Mouse (Mus musculus): ENCODE measurements at regions not wholly inside any gene's neighbourhood (a gene's known extent, or its start where the extent isn't known, plus 50 kb on each side); places are given as distances from the start of the nearest gene placed in this dataset.

GRCm38 (mm10) chr3:23127134-23127533 is 1050.7 kb downstream of the Tbl1xr1 start:
- H3K27ac ChIP-seq (replicated peaks; ENCODE audit: low read depth, low read length): no peak overlapping the region
- no peaks in the 10 kb centered on the region for H3K36me3 ChIP-seq (ENCODE audit: control insufficient read depth, insufficient read depth, low read length)
- no peak for ATAC-seq (ENCODE audit: low FRiP score, low read depth)
- no peaks in the 10 kb centered on the region for H3K9me3 ChIP-seq (ENCODE audit: control insufficient read depth, low read length)
- H3K9ac ChIP-seq (ENCODE audit: low read depth, low read length, severe bottlenecking): no peak overlapping the region
- H3K4me1 ChIP-seq (ENCODE audit: control insufficient read depth, insufficient read depth, low read length): no peaks in the 10 kb centered on the region
- no peak for TF ChIP-seq POLR2A (IDR thresholded peaks at IDR 0.05; ENCODE audit: borderline replicate concordance, extremely low read depth, insufficient read depth, insufficient read length)
- H3K4me3 ChIP-seq (replicated peaks; ENCODE audit: low read length): no peak overlapping the region
- 92% methylated on average over 1 of the region's 1 CpGs for WGBS
- no peak overlapping the region for H3K4me2 ChIP-seq (replicated peaks; ENCODE audit: low read depth, low read length, severe bottlenecking)
- H3K27me3 ChIP-seq (ENCODE audit: control insufficient read depth, insufficient read depth, low read length): no peaks in the 10 kb centered on the region
- DNase-seq (ENCODE audit: low spot score): no peak

DNA sequence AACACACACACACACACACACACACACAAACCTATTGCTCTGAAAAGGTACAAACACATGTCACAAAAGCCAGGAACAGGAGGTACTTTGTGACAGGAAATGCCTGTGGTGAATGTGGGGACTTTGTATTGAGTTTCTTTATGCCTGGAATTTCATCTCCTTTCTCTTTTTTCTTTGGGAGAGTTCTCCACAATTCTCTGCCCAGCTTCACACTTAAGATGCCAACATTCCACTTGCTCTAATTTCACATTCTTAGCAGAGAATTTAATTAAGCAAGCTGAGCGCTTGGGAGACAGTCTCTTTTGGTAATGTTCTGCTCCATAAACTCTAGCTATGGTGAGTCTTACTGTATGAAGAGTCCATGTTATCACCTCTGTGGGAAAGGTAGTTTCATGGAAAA is 1059.1 kb downstream of the Tbl1xr1 start:
- 84% methylated on average over 1 of the region's 1 CpGs for WGBS
- no peak for TF ChIP-seq POLR2A (IDR thresholded peaks at IDR 0.05; ENCODE audit: borderline replicate concordance, extremely low read depth, insufficient read depth, insufficient read length)
- H3K4me2 ChIP-seq (replicated peaks; ENCODE audit: low read depth, low read length, severe bottlenecking): no peak overlapping the region
- no peak overlapping the region for H3K27ac ChIP-seq (replicated peaks; ENCODE audit: low read depth, low read length)
- no peak overlapping the region for H3K4me3 ChIP-seq (replicated peaks; ENCODE audit: low read length)
- H3K9ac ChIP-seq (ENCODE audit: low read depth, low read length, severe bottlenecking): no peak overlapping the region
- no peaks in the 10 kb centered on the region for H3K9me3 ChIP-seq (ENCODE audit: control insufficient read depth, low read length)
- no peaks in the 10 kb centered on the region for H3K36me3 ChIP-seq (ENCODE audit: control insufficient read depth, insufficient read depth, low read length)
- H3K4me1 ChIP-seq (ENCODE audit: control insufficient read depth, insufficient read depth, low read length): no peaks in the 10 kb centered on the region
- no peak for DNase-seq (ENCODE audit: low spot score)
- ATAC-seq (ENCODE audit: low FRiP score, low read depth): no peak
- H3K27me3 ChIP-seq (ENCODE audit: control insufficient read depth, insufficient read depth, low read length): no peaks in the 10 kb centered on the region

- no peaks in the 10 kb centered on the region for H3K9me3 ChIP-seq (ENCODE audit: control insufficient read depth, low read length)
- DNase-seq (ENCODE audit: low spot score) (no peak), ATAC-seq (ENCODE audit: low FRiP score, low read depth) (no peak)
- H3K36me3 ChIP-seq (ENCODE audit: control insufficient read depth, insufficient read depth, low read length): no peaks in the 10 kb centered on the region
- no peaks in the 10 kb centered on the region for H3K27me3 ChIP-seq (ENCODE audit: control insufficient read depth, insufficient read depth, low read length)
- no peak overlapping the region for H3K4me2 ChIP-seq (replicated peaks; ENCODE audit: low read depth, low read length, severe bottlenecking)
- no peaks in the 10 kb centered on the region for H3K4me1 ChIP-seq (ENCODE audit: control insufficient read depth, insufficient read depth, low read length)
- H3K4me3 ChIP-seq (replicated peaks; ENCODE audit: low read length): no peak overlapping the region
- no peak overlapping the region for H3K9ac ChIP-seq (ENCODE audit: low read depth, low read length, severe bottlenecking)
- no peak for TF ChIP-seq POLR2A (IDR thresholded peaks at IDR 0.05; ENCODE audit: borderline replicate concordance, extremely low read depth, insufficient read depth, insufficient read length)
- H3K27ac ChIP-seq (replicated peaks; ENCODE audit: low read depth, low read length): no peak overlapping the region
Measured at GRCm38 (mm10) chr3:23138932-23139331, 1062.5 kb downstream of the Tbl1xr1 start.

- no peaks in the 10 kb centered on the region for H3K27me3 ChIP-seq (ENCODE audit: control insufficient read depth, insufficient read depth, low read length)
- no peaks in the 10 kb centered on the region for H3K9me3 ChIP-seq (ENCODE audit: control insufficient read depth, low read length)
- H3K4me2 ChIP-seq (replicated peaks; ENCODE audit: low read depth, low read length, severe bottlenecking): no peak overlapping the region
- no peak for TF ChIP-seq POLR2A (IDR thresholded peaks at IDR 0.05; ENCODE audit: borderline replicate concordance, extremely low read depth, insufficient read depth, insufficient read length)
- DNase-seq (ENCODE audit: low spot score) (no peak), ATAC-seq (ENCODE audit: low FRiP score, low read depth) (no peak)
- no peaks in the 10 kb centered on the region for H3K4me1 ChIP-seq (ENCODE audit: control insufficient read depth, insufficient read depth, low read length)
- 77% methylated on average over 3 of the region's 3 CpGs for WGBS
- H3K27ac ChIP-seq (replicated peaks; ENCODE audit: low read depth, low read length): no peak overlapping the region
- H3K4me3 ChIP-seq (replicated peaks; ENCODE audit: low read length): no peak overlapping the region
- H3K36me3 ChIP-seq (ENCODE audit: control insufficient read depth, insufficient read depth, low read length): no peaks in the 10 kb centered on the region
- no peak overlapping the region for H3K9ac ChIP-seq (ENCODE audit: low read depth, low read length, severe bottlenecking)
Measured at GRCm38 (mm10) chr3:23164828-23165450, 1088.5 kb downstream of the Tbl1xr1 start.

DNA sequence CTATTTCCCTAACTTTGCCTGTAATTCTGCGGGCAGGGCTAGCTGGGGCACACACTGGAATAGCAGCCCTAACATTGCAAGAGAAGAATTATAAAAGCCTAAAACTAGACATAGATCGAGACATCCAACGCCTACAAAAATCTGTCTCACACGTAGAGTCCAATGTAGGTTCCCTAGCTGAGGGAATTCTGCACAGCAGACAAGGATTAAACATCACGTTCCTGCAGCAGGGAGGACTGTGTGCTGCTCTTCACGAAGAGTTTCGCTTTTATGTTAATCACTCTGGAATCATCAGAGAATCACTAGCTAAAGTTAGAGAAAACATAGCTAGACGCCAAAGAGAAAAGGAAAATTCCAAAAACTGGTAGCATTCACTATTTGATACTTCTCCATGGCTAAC is 1106.9 kb downstream of the Tbl1xr1 start:
- H3K27ac ChIP-seq (replicated peaks; ENCODE audit: low read depth, low read length): no peak overlapping the region
- TF ChIP-seq POLR2A (IDR thresholded peaks at IDR 0.05; ENCODE audit: borderline replicate concordance, extremely low read depth, insufficient read depth, insufficient read length): no peak
- 88% methylated on average over 8 of the region's 8 CpGs for WGBS
- H3K27me3 ChIP-seq (ENCODE audit: control insufficient read depth, insufficient read depth, low read length): no peaks in the 10 kb centered on the region
- no peaks in the 10 kb centered on the region for H3K4me1 ChIP-seq (ENCODE audit: control insufficient read depth, insufficient read depth, low read length)
- H3K9me3 ChIP-seq (ENCODE audit: control insufficient read depth, low read length): no peaks in the 10 kb centered on the region
- H3K9ac ChIP-seq (ENCODE audit: low read depth, low read length, severe bottlenecking): no peak overlapping the region
- no peak for ATAC-seq (ENCODE audit: low FRiP score, low read depth)
- no peak overlapping the region for H3K4me3 ChIP-seq (replicated peaks; ENCODE audit: low read length)
- no peak for DNase-seq (ENCODE audit: low spot score)
- H3K4me2 ChIP-seq (replicated peaks; ENCODE audit: low read depth, low read length, severe bottlenecking): no peak overlapping the region
- H3K36me3 ChIP-seq (ENCODE audit: control insufficient read depth, insufficient read depth, low read length): no peaks in the 10 kb centered on the region

DNA sequence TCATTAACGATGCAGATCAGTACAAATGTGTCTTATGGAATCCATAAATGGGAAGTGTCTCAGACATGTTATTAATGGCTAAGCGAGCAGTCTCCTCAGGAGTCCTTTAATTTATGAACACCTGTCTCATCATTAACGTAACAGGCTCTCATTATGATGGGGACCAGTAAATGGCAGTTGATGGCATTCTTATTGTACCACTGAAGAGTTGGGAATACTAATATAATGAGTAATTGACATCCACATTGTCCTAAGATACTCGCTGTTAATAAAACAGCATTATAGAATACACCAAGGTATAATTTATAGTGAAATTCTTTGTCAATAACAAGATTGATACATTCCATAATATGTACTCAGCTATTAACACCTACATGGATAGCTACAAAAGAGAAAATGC is 1112.0 kb downstream of the Tbl1xr1 start:
- ATAC-seq (ENCODE audit: low FRiP score, low read depth) (no peak), DNase-seq (ENCODE audit: low spot score) (no peak)
- no peak overlapping the region for H3K4me3 ChIP-seq (replicated peaks; ENCODE audit: low read length)
- no peak overlapping the region for H3K27ac ChIP-seq (replicated peaks; ENCODE audit: low read depth, low read length)
- no peaks in the 10 kb centered on the region for H3K27me3 ChIP-seq (ENCODE audit: control insufficient read depth, insufficient read depth, low read length)
- H3K9ac ChIP-seq (ENCODE audit: low read depth, low read length, severe bottlenecking): no peak overlapping the region
- no peaks in the 10 kb centered on the region for H3K9me3 ChIP-seq (ENCODE audit: control insufficient read depth, low read length)
- WGBS: 73% methylated on average over 4 of the region's 4 CpGs
- H3K4me1 ChIP-seq (ENCODE audit: control insufficient read depth, insufficient read depth, low read length): no peaks in the 10 kb centered on the region
- no peaks in the 10 kb centered on the region for H3K36me3 ChIP-seq (ENCODE audit: control insufficient read depth, insufficient read depth, low read length)
- H3K4me2 ChIP-seq (replicated peaks; ENCODE audit: low read depth, low read length, severe bottlenecking): no peak overlapping the region
- no peak for TF ChIP-seq POLR2A (IDR thresholded peaks at IDR 0.05; ENCODE audit: borderline replicate concordance, extremely low read depth, insufficient read depth, insufficient read length)
